9 mouse cellular contexts compared by ENCODE assay signal in the genomic region with DNA sequence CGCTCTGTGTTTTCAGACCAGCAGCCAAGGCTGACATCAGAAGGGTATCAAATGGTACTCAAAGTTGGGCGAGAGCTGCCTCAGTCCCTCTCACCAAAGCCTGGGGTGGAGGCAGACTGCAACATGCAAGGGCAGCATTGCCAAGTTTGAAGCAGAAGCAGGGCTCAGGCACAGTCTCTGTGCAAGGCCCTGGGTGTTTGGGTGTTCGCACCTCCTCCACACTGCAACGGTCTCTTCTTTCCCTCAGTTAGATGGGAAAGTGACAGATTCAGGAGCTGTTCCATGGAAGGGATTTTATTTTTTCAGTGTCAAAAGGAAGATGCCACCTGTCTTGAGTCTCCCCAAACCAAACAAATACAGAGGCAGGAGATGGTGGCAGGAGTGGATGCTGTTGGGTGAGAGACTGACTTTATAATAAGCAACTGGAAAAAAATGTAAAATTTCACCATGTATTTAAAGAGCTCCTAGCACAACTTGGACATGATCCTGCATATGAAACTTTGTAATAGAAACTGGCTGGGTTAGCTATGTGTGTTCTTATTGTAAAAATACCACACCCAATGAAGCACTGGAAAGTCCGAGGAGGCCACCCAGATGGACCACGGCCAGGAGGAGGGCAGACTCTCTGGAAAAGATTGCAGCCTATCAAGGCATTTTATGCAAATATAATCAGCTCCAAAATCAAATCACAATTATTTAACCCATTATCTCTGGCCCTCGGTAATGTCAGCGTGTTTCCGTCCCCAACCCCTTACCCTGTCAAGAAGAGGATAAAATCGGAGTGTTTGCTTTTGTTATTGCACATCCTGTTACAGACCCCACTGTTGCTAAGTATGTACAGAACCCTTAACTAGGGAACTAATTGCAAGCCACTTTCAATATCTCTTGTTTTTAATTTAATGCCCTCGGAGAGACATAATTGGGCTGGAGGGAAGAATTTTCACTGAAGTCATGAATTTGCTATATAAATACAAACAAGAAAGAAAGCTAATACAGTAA.
A peak's percentile ranks its signal among the peaks of the same experiment; 100 is the strongest.
DNase-seq lines count a peak whose midpoint lies in the region; ATAC-seq and TF ChIP-seq lines count a peak whose summit lies in the region.
"Had no signal": no experiment of that assay in that cellular context is flagged by ENCODE, and none has a peak within 500 bp of the region (broad histone marks: within the 10 kb centered on the region; RNA-seq: fewer than 3 reads in every experiment).

No protein-coding gene starts in this region.

- no peaks in the 10 kb centered on the region for H3K9me3 ChIP-seq in midbrain, embryonic 12.5 days
- no peaks in the 10 kb centered on the region for H3K9me3 ChIP-seq in midbrain, embryonic 16.5 days (replicated peaks; ENCODE audit: control insufficient read depth, low read length, poor library complexity, severe bottlenecking)
- H3K9me3 ChIP-seq in hindbrain, postnatal 0 days (ENCODE audit: low read length): no peaks in the 10 kb centered on the region
- H3K9me3 ChIP-seq: stomach, embryonic 15.5 days had no signal

- 0 out of 2 replicates have a peak, but pooled peaks have one; percentile 65 for ATAC-seq in midbrain, embryonic 12.5 days (ENCODE audit: low FRiP score, low read depth)
- no peak for ATAC-seq in midbrain, embryonic 16.5 days
- no peak for ATAC-seq in hindbrain, postnatal 0 days

- no peaks in the 10 kb centered on the region for H3K36me3 ChIP-seq in midbrain, embryonic 12.5 days
- no peaks in the 10 kb centered on the region for H3K36me3 ChIP-seq in midbrain, embryonic 16.5 days (ENCODE audit: control insufficient read depth, insufficient read depth, low read length)
- H3K36me3 ChIP-seq in hindbrain, postnatal 0 days (ENCODE audit: insufficient read depth, low read length): no peaks in the 10 kb centered on the region
- H3K36me3 ChIP-seq: stomach, embryonic 15.5 days had no signal

- no peak overlapping the region for H3K9ac ChIP-seq in midbrain, embryonic 12.5 days (replicated peaks)
- H3K9ac ChIP-seq in midbrain, embryonic 16.5 days (ENCODE audit: low read depth, low read length): no peak overlapping the region
- H3K9ac ChIP-seq in hindbrain, postnatal 0 days (replicated peaks; ENCODE audit: low read length): no peak overlapping the region
- H3K9ac ChIP-seq: stomach, embryonic 15.5 days had no signal

- peaks cover 13% of the 10 kb centered on the region; the same call in 1 of the 2 replicates for H3K4me1 ChIP-seq in midbrain, embryonic 12.5 days
- peaks cover 9% of the 10 kb centered on the region for H3K4me1 ChIP-seq in midbrain, embryonic 16.5 days (ENCODE audit: control insufficient read depth, insufficient read depth, low read length)
- no peaks in the 10 kb centered on the region for H3K4me1 ChIP-seq in hindbrain, postnatal 0 days (ENCODE audit: insufficient read depth, low read length)
- H3K4me1 ChIP-seq: stomach, embryonic 15.5 days had no signal

- peaks cover 20% of the 10 kb centered on the region for H3K27me3 ChIP-seq in midbrain, embryonic 12.5 days
- H3K27me3 ChIP-seq in midbrain, embryonic 16.5 days (ENCODE audit: control insufficient read depth, insufficient read depth, low read depth, low read length): no peaks in the 10 kb centered on the region
- H3K27me3 ChIP-seq in hindbrain, postnatal 0 days (ENCODE audit: insufficient read depth, low read length): no peaks in the 10 kb centered on the region
- H3K27me3 ChIP-seq: stomach, embryonic 15.5 days had no signal

- peak; percentile 63 for DNase-seq in adrenal gland, postnatal 10 days
- DNase-seq in adrenal gland, postnatal 25 days: no peak
- no peak for DNase-seq in hindbrain, postnatal 0 days (ENCODE audit: low spot score)
- peak; percentile 31 for DNase-seq in right cerebral cortex, postnatal 25 days
- DNase-seq in thymus, postnatal 36 days: no peak
- DNase-seq in embryo, embryonic 10 days (ENCODE audit: low spot score): no peak

- no peak overlapping the region for H3K4me2 ChIP-seq in midbrain, embryonic 12.5 days (replicated peaks)
- no peak overlapping the region for H3K4me2 ChIP-seq in midbrain, embryonic 16.5 days (ENCODE audit: low read length)
- 0 out of 2 replicates have a peak overlapping the region, but pooled peaks have one; percentile 18 for H3K4me2 ChIP-seq in hindbrain, postnatal 0 days (ENCODE audit: low read depth, low read length)
- H3K4me2 ChIP-seq: stomach, embryonic 15.5 days had no signal

- no peak overlapping the region for H3K27ac ChIP-seq in midbrain, embryonic 12.5 days (replicated peaks)
- no peak overlapping the region for H3K27ac ChIP-seq in midbrain, embryonic 16.5 days (ENCODE audit: low read length)
- H3K27ac ChIP-seq in hindbrain, postnatal 0 days: no peak overlapping the region
- H3K27ac ChIP-seq: stomach, embryonic 15.5 days had no signal

- no peak for TF ChIP-seq CTCF in hindbrain, postnatal 0 days (IDR thresholded peaks at IDR 0.05; ENCODE audit: low read depth)

- no peak overlapping the region for H3K4me3 ChIP-seq in midbrain, embryonic 12.5 days
- H3K4me3 ChIP-seq in midbrain, embryonic 16.5 days (ENCODE audit: low read depth, low read length): no peak overlapping the region
- H3K4me3 ChIP-seq in hindbrain, postnatal 0 days (ENCODE audit: low read length): no peak overlapping the region
- H3K4me3 ChIP-seq: stomach, embryonic 15.5 days had no signal

- 75% methylated on average over 11 of the region's 11 CpGs for WGBS in midbrain, embryonic 12.5 days
- WGBS in midbrain, embryonic 16.5 days: 64% methylated on average over 11 of the region's 11 CpGs
- 60% methylated on average over 11 of the region's 11 CpGs for WGBS in hindbrain, postnatal 0 days

Comparison
In these comparisons a context has a peak if more than half of its experiments do, and no peak if none do; other contexts are left out.
1. DNase-seq: peak in adrenal gland, postnatal 10 days (single experiment) and right cerebral cortex, postnatal 25 days (single experiment); none in adrenal gland, postnatal 25 days (single experiment), hindbrain, postnatal 0 days (single experiment), thymus, postnatal 36 days (0 of 2) and embryo, embryonic 10 days (single experiment).